Mouse (Mus musculus) heart, adult 2 months (tissue): Measurements from ENCODE around the gene Trmt44.

ENCODE experiments used
- CTCF ChIP-seq: fragments of 200-600 bp; IDR thresholded peaks from 2 replicates; pipeline ENCODE4 v1.8.1; 2022; ENCODE audit warnings: antibody characterized with exemption, mild to moderate bottlenecking, moderate library complexity
- EP300 ChIP-seq: fragments of 200-500 bp; IDR thresholded peaks from 2 replicates; pipeline ENCODE4 v1.6.1; 2011; ENCODE audit warnings: low read depth, low read length, control low read depth; ENCODE audit not compliant: insufficient read depth

DNA sequence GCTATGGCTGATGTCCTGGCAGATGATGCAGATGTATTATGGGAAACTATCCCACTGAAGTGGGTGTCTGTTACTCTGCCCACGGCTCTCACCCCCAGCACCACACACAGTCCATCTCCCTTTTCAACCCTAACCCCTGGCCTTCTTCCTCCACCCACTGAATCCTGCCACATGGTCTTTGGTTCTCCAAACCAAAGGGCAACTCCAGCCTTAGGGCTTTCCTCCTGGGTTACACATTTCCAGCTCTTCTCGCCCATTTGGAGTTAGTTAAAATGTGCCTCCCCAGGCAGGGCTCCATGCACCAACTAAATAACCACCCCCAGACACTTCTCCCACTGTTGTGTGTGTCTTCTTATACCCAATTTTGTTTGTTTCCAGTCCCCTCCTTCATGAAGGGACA is 3.5 kb upstream of the Trmt44 start:
- TF ChIP-seq CTCF = no peak
- no peak for TF ChIP-seq EP300
